Mouse (Mus musculus): ENCODE results near the gene Usp54. TPM values are rescaled to one million over a fixed set of nuclear protein-coding genes. Genes with fewer than 3 reads are reported as not detected.

Gene Usp54
- polyA plus RNA-seq, 1 experiment from 2014 or later = 7.7 TPM

DNA sequence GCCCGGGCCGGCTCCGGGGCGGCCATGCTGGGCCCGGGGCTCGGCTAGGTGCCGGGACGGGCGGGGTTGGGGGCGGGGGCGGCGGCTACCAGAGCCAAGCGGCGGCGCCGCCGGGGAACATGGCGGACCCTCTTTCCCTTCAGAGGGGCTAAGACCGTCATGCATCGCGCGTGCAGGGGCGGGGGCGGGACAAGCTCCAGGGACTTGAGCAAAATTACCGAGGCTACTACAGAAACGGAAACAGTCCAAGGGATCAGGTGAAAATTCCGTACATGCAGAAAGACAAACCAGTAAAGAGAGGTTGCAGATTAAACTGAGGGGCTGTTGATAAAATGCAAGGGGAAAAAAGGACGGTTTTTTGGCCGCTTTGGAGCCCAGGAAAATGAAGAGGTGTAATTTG, 94.4 kb downstream of the Usp54 start, which contains the start of gene Ppp3cb:
Ppp3cb (minus strand) TSS at position 159 of the 400 bp plus-strand sequence.
- no peaks in the 10 kb centered on the region for H3K27me3 ChIP-seq (replicated peaks; ENCODE audit: control insufficient read depth, insufficient read depth, low read length)
- peak within 1 kb of the TSS; percentile 99 for H3K27ac ChIP-seq (replicated peaks; ENCODE audit: low read depth, low read length)
- ATAC-seq (ENCODE audit: low read depth) = peak; percentile 95
- peak within 1 kb of the TSS; percentile 63 for H3K4me2 ChIP-seq (ENCODE audit: low read depth, low read length)
- WGBS = under 1% methylated on average over 17 of the region's 29 CpGs
- peaks cover 41% of the 10 kb centered on the region for H3K36me3 ChIP-seq (ENCODE audit: control insufficient read depth, insufficient read depth, low read length)
- peak within 1 kb of the TSS; percentile 98 for H3K9ac ChIP-seq (ENCODE audit: low read depth, low read length)
- peaks cover 18% of the 10 kb centered on the region for H3K4me1 ChIP-seq (ENCODE audit: control insufficient read depth, insufficient read depth, low read length)
- H3K9me3 ChIP-seq (ENCODE audit: control insufficient read depth, low read length) = no peaks in the 10 kb centered on the region
- H3K4me3 ChIP-seq (ENCODE audit: low read depth, low read length) = peak within 1 kb of the TSS; percentile 88
- peak; percentile 97 for DNase-seq (ENCODE audit: low spot score)

DNA sequence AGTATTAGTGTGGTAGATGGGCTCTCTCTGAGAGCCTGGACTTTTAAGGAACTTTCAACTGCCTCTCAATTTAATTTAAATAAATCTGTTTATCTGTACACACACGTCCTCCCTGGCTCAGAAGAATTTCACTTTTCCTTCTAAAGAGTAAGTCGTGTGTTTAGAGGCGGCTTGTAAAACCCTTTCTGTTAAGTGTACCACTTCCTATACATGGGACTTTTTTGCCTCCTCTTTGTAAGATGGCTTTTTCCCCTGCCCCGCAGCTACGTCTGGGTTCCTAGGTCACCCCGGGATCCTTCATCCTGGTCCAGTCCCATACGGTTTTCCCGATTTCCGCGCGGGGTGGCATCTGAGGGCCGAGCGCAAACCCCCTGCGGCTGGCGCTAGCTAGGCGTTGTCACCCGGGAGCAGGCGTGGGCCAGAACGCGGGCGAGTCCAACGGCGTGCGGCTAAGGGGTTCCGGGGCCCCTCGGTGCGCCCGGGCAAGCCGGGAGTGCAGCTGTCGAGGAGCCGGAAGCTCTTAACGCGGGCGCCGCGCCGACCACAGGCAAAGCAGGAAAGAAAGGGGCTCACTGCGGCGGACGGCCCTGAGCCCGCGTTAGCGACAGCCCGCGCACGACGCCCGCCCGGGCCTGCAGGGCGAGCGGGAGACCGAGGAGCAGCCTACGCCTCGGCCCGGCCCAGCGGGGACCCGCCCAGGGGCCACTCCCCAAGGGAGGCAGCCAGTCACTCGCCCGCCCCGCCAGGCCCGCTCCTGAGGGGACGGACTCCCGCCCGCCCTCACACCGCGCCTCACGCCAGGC, 95.1 kb downstream of the Usp54 start:
- peak overlapping the region; percentile 98 for H3K9ac ChIP-seq (ENCODE audit: low read depth, low read length)
- H3K9me3 ChIP-seq (ENCODE audit: control insufficient read depth, low read length) = no peaks in the 10 kb centered on the region
- DNase-seq (ENCODE audit: low spot score) (peak; percentile 93), ATAC-seq (ENCODE audit: low read depth) (peak; percentile 98)
- H3K4me2 ChIP-seq (ENCODE audit: low read depth, low read length) = peak overlapping the region; percentile 63
- H3K4me3 ChIP-seq (ENCODE audit: low read depth, low read length) = peak overlapping the region; percentile 88
- H3K27ac ChIP-seq (replicated peaks; ENCODE audit: low read depth, low read length) = peak overlapping the region; percentile 99
- peaks cover 36% of the 10 kb centered on the region for H3K36me3 ChIP-seq (ENCODE audit: control insufficient read depth, insufficient read depth, low read length)
- 0% methylated on average over 33 of the region's 67 CpGs for WGBS
- peaks cover 18% of the 10 kb centered on the region for H3K4me1 ChIP-seq (ENCODE audit: control insufficient read depth, insufficient read depth, low read length)
- H3K27me3 ChIP-seq (replicated peaks; ENCODE audit: control insufficient read depth, insufficient read depth, low read length) = no peaks in the 10 kb centered on the region

DNA sequence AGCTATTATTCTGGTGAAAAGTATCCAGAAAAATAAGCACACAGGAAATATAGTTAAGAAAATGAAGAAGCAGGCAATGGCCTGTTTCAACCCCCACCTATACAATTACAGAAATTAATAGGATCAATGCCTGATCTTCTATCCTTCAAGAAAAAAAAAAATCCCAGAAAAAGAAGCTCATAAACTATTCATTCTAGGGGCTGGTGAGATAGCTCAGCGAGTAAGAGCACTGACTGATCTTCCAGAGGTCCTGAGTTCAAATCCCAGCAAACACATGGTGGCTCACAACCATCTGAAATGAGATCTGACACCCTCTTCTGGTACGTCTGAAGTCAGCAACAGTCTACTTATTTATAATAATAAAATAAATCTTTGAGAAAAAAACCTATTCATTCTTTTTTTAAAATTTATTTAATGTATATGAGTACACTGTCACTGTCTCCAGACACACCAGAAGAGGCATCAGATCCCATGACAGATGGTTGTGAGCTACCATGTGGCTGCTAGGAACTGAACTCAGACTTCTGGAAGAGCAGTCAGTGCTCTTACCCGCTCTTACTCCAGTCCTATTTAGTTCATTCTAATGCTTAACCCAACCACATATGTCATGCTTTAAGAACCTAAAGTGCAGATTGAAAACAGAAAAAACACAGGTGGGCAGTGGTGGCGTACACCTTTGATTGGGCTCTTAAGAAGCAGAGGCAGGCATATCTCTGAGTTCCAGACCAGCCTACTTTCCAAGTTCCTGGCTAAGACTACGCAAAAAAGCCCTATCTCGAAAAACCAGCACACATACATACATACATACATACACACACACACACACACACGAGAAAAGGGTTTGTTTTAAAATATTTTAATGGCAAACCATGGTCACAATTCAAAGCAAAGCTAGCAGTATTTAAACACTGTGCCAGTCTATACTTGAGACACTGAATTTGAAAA, 96.1 kb downstream of the Usp54 start:
- ATAC-seq (ENCODE audit: low read depth) (no peak), DNase-seq (ENCODE audit: low spot score) (no peak)
- Histone ChIP-seq H3K27ac (replicated peaks; ENCODE audit: low read depth, low read length) (no peak overlapping the region; the same call in 1 of the 2 replicates), H3K9ac (ENCODE audit: low read depth, low read length) (peak overlapping the region; percentile 98; the same call in 1 of the 2 replicates), H3K4me1 (ENCODE audit: control insufficient read depth, insufficient read depth, low read length) (peaks cover 18% of the 10 kb centered on the region), H3K4me2 (ENCODE audit: low read depth, low read length) (peak overlapping the region; percentile 63), H3K4me3 (ENCODE audit: low read depth, low read length) (peak overlapping the region; percentile 88), H3K36me3 (ENCODE audit: control insufficient read depth, insufficient read depth, low read length) (peaks cover 27% of the 10 kb centered on the region), H3K27me3 (replicated peaks; ENCODE audit: control insufficient read depth, insufficient read depth, low read length) (no peaks in the 10 kb centered on the region), H3K9me3 (ENCODE audit: control insufficient read depth, low read length) (no peaks in the 10 kb centered on the region)
- 70% methylated on average over 7 of the region's 7 CpGs for WGBS

DNA sequence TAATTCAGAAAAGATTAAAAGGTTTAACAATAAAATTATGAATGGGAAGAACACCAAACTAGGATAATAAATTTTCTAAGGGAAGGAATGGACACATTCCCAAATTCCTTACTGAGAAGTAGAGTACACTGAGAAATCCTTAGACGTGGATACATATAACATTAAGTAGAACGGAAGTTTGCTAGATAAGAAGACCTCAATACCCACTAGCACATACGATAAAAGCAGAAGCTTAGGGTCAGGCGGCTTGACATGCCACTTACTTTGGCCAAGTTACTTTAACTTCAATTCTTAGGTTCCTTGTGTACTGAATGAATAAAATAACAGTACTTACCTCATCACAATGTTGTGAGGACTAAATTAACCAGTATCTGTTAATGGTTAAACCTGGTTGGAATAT, 111.2 kb downstream of the Usp54 start:
- Histone ChIP-seq H3K4me3 (ENCODE audit: low read depth, low read length) (no peak overlapping the region), H3K27ac (replicated peaks; ENCODE audit: low read depth, low read length) (no peak overlapping the region), H3K4me2 (ENCODE audit: low read depth, low read length) (no peak overlapping the region), H3K9me3 (ENCODE audit: control insufficient read depth, low read length) (no peaks in the 10 kb centered on the region), H3K27me3 (replicated peaks; ENCODE audit: control insufficient read depth, insufficient read depth, low read length) (no peaks in the 10 kb centered on the region), H3K4me1 (ENCODE audit: control insufficient read depth, insufficient read depth, low read length) (no peaks in the 10 kb centered on the region), H3K36me3 (ENCODE audit: control insufficient read depth, insufficient read depth, low read length) (peaks cover 7% of the 10 kb centered on the region), H3K9ac (ENCODE audit: low read depth, low read length) (no peak overlapping the region)
- DNase-seq (ENCODE audit: low spot score) = no peak
- 94% methylated on average over 4 of the region's 4 CpGs for WGBS
- ATAC-seq (ENCODE audit: low read depth) = no peak

DNA sequence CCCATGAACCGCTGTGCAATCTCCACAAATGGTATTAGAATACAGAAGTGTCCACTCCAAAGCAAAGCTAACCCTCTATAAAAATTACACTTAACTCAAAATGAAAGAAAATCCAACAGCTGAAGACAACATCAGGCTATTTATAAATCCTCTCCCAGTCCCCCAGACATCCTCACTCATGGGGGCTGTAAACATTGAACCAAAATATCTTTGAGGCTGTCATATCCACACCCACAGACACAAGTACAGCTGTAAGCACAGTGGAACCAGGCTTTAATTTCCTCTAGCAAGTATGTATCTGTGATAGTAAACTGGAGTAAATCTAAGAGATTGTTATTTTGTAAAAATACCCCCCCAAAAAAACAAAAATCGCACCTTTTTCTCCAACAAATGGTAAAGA, 120.7 kb downstream of the Usp54 start:
- ATAC-seq (ENCODE audit: low read depth) (no peak), DNase-seq (ENCODE audit: low spot score) (no peak)
- no peak overlapping the region for H3K9ac ChIP-seq (ENCODE audit: low read depth, low read length)
- no peak overlapping the region for H3K27ac ChIP-seq (replicated peaks; ENCODE audit: low read depth, low read length)
- WGBS = 95% methylated on average over 2 of the region's 2 CpGs
- no peaks in the 10 kb centered on the region for H3K27me3 ChIP-seq (replicated peaks; ENCODE audit: control insufficient read depth, insufficient read depth, low read length)
- H3K36me3 ChIP-seq (ENCODE audit: control insufficient read depth, insufficient read depth, low read length) = peaks cover 49% of the 10 kb centered on the region
- no peak overlapping the region for H3K4me3 ChIP-seq (ENCODE audit: low read depth, low read length)
- H3K4me1 ChIP-seq (ENCODE audit: control insufficient read depth, insufficient read depth, low read length) = no peaks in the 10 kb centered on the region
- H3K9me3 ChIP-seq (ENCODE audit: control insufficient read depth, low read length) = no peaks in the 10 kb centered on the region
- no peak overlapping the region for H3K4me2 ChIP-seq (ENCODE audit: low read depth, low read length)

DNA sequence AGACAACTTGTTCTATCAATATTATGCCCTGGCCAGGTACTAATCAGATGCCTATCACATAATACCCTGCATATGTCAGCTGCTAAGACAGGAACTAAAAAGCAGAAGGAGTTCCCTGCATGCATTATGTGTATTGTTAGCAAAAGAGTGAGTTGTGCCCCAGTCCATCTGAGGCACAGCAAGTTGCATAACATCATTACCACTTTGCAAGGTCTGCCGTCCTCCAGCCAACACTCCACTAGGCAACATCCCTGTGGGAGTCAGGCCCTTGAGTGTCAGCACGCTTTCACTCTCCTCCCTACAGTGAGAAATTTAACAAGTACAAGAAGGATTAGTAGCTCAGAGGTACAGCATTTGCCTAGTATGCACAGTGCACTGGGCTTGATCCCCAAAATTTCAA, 132.4 kb downstream of the Usp54 start:
- WGBS = 85% methylated on average over 2 of the region's 2 CpGs
- Histone ChIP-seq H3K4me2 (ENCODE audit: low read depth, low read length) (no peak overlapping the region), H3K9ac (ENCODE audit: low read depth, low read length) (no peak overlapping the region), H3K9me3 (ENCODE audit: control insufficient read depth, low read length) (no peaks in the 10 kb centered on the region), H3K4me1 (ENCODE audit: control insufficient read depth, insufficient read depth, low read length) (no peaks in the 10 kb centered on the region), H3K36me3 (ENCODE audit: control insufficient read depth, insufficient read depth, low read length) (peaks cover 34% of the 10 kb centered on the region), H3K27ac (replicated peaks; ENCODE audit: low read depth, low read length) (no peak overlapping the region), H3K27me3 (replicated peaks; ENCODE audit: control insufficient read depth, insufficient read depth, low read length) (no peaks in the 10 kb centered on the region), H3K4me3 (ENCODE audit: low read depth, low read length) (no peak overlapping the region)
- ATAC-seq (ENCODE audit: low read depth) (no peak), DNase-seq (ENCODE audit: low spot score) (no peak)

DNA sequence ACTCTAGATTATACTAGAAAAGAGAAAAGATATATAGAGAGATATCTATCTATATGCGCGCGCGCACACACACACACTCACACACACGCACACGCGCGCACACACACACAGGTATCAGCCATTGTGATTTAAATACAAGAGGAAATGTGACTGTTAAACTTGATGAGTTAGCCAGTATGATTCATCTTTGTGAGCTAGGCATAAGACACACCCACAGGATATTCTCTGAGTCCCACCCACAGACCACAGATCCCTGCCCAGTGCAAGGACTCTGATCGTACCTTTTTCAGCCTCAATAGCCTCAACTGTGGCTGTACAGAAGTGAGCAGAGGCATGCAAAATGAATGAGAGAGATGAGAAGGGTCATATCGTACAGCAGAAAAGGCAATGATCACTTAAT, 137.9 kb downstream of the Usp54 start:
- WGBS = 95% methylated on average over 10 of the region's 10 CpGs
- ATAC-seq (ENCODE audit: low read depth) = no peak
- H3K4me1 ChIP-seq (ENCODE audit: control insufficient read depth, insufficient read depth, low read length) = no peaks in the 10 kb centered on the region
- no peaks in the 10 kb centered on the region for H3K9me3 ChIP-seq (ENCODE audit: control insufficient read depth, low read length)
- H3K36me3 ChIP-seq (ENCODE audit: control insufficient read depth, insufficient read depth, low read length) = peaks cover 27% of the 10 kb centered on the region
- no peak overlapping the region for H3K4me3 ChIP-seq (ENCODE audit: low read depth, low read length)
- no peak overlapping the region for H3K27ac ChIP-seq (replicated peaks; ENCODE audit: low read depth, low read length)
- H3K27me3 ChIP-seq (replicated peaks; ENCODE audit: control insufficient read depth, insufficient read depth, low read length) = no peaks in the 10 kb centered on the region
- no peak overlapping the region for H3K9ac ChIP-seq (ENCODE audit: low read depth, low read length)
- H3K4me2 ChIP-seq (ENCODE audit: low read depth, low read length) = no peak overlapping the region
- DNase-seq (ENCODE audit: low spot score) = no peak

DNA sequence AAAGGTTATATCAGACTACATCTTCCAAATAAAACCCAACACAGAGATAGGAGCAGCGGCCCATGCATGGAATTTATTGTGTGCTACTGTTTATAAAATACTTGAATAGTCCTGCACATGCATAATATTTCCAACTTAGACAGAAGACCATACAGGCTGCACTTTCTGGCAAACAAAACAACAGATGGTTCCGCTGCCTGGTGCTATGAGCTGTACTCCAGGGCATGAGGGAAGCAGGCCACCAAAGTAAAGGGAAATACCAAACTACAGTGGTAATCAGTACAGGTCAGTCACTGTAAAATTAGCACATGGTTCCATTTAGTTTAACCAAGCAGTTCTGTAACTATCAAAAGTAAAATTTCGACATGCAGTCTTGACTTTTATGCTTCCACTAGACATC, 140.9 kb downstream of the Usp54 start:
- WGBS = 58% methylated on average over 3 of the region's 3 CpGs
- Histone ChIP-seq H3K4me1 (ENCODE audit: control insufficient read depth, insufficient read depth, low read length) (no peaks in the 10 kb centered on the region), H3K9ac (ENCODE audit: low read depth, low read length) (no peak overlapping the region), H3K9me3 (ENCODE audit: control insufficient read depth, low read length) (no peaks in the 10 kb centered on the region), H3K4me2 (ENCODE audit: low read depth, low read length) (no peak overlapping the region), H3K36me3 (ENCODE audit: control insufficient read depth, insufficient read depth, low read length) (peaks cover 49% of the 10 kb centered on the region), H3K27ac (replicated peaks; ENCODE audit: low read depth, low read length) (no peak overlapping the region), H3K27me3 (replicated peaks; ENCODE audit: control insufficient read depth, insufficient read depth, low read length) (no peaks in the 10 kb centered on the region), H3K4me3 (ENCODE audit: low read depth, low read length) (no peak overlapping the region)
- DNase-seq (ENCODE audit: low spot score) (peak; percentile 15), ATAC-seq (ENCODE audit: low read depth) (no peak)

Measured in embryonic facial prominence, embryonic 14.5 days (tissue).